Mouse (Mus musculus): ENCODE measurements around the gene Hdgf.

The Hdgf gene

DNA sequence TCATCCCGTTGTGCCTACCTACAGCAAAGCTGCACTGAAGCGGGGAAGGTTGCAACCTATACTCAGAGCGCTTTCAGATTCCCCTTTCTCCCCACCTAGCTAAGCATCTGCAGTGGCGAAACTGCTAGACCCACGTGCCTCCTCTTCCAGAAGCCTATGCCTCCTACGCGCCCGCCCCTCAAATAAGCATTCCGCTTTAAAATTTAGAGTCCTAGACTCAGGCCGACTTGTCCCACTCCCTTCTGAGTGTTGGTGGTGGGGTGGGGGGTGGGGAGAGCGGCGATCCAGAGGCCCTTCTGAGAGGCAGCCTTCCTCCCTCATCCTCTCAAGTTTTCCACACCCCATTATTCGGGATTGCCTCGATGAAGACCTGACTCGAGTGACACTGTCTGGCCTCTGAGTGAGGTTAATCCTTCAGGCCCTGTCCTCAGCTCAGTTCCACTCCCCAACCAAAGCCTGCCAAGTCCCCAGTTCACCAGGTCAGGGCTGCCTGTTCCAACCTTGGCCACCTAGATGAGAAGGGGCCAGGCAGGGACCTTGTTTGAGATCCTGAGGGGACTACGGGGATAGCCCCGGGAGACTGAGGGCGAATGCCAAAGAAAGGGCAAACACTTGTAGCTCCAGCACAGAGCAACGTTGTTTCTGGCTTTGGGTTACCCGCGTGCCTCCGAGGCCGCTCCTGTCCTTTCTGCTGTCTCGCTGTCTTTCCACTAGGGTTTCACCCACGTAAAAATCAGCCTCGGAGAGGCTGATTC lies 41.1 kb downstream of the Hdgf start:
- no peak for DNase-seq

GRCm38 (mm10) chr3:87947811-87948199 lies 41.7 kb downstream of the Hdgf start:
- DNase-seq: no peak

GRCm38 (mm10) chr3:87948378-87949265 lies 42.5 kb downstream of the Hdgf start, which contains the start of gene Crabp2:
Crabp2 (plus strand) TSS chr3:87948666.
- no peak for DNase-seq

DNA sequence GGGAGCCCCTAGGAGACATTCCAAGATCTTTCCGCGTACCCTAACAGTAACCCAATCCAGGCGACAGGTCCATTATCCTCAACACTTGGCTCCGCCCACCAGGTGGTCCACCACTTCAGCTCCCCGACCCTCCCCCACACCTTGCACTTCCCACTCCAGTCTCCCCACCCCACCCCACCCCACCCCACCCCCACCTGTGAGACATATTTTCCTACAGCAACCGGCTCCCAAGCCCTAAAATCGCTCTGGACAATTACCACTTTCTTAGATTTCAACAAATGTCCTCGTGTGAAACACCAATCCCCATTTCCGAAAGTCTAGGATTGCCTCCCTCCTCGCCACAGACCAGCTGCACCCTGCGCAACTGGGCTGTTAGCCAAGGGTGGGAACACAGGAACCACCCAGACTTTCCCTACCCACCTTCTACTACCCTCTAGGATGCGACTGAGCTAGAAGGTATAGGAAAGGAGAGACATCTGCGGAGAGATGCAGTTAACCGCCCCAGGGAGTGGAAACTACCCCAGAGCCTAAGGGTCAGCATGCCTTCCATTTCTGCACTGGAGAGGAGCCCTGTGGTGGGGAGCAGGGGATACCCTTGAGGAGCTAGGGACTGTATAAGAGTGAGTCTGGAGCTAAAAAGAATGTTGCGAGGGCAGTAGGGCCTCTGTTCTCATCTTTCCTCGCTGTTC lies 43.3 kb downstream of the Hdgf start:
- no peak for DNase-seq

GRCm38 (mm10) chr3:87949955-87950515 lies 43.9 kb downstream of the Hdgf start:
- DNase-seq: no peak

GRCm38 (mm10) chr3:87951946-87952345 lies 45.8 kb downstream of the Hdgf start:
- DNase-seq: no peak

GRCm38 (mm10) chr3:87952440-87952839 lies 46.3 kb downstream of the Hdgf start:
- no peak for DNase-seq

GRCm38 (mm10) chr3:87958056-87958455 lies 51.9 kb downstream of the Hdgf start:
- DNase-seq: no peak

- DNase-seq: no peak
Observed at GRCm38 (mm10) chr3:87958476-87958875, 52.4 kb downstream of the Hdgf start.

DNA sequence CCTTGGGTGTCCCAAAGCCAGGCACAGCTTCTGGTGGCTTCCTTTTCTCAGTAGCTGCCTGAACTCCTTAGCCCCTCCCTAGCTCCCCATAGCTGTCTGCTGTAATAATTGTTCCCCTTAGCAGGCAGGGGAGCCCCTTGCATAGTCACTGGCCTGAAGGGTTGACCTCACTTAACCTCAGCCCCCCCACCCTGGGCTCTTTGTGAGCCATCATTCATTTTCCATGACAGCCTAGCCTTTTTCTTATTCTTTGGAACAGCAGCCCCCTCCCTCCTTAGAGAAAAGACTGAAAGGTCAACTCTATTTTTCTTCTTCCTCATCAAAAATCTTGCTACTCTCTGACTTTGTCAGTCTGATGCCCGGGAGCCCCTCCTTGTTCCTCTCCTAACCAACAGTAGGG lies 52.8 kb downstream of the Hdgf start:
- DNase-seq: no peak

GRCm38 (mm10) chr3:87959371-87959770 lies 53.2 kb downstream of the Hdgf start:
- DNase-seq: no peak

DNA sequence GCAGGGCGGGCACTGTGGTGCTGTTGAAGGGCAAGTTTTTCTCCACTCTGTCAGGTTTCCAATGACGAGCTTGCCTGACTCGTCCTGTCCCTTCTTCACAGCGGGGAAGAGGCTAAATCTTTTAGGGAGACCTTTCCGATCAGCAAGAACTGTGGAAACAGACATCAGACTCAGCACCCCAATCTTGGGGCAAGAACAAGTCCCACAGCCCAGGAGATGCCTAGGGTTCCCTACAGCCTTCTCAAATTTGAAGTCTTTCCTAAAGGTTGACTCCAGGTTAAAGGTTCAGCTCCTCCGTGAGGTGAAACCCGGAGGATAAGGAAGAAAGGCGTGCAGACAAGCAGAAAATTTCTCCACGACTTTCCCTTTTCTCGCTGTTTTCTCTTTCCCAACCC lies 54.1 kb downstream of the Hdgf start:
- DNase-seq: no peak

- DNase-seq: peak; percentile 87
Observed at GRCm38 (mm10) chr3:87960586-87961191, 54.6 kb downstream of the Hdgf start.

Data from kidney, adult 18-20 months (tissue).